Mouse (Mus musculus) bone marrow, adult 2 months (tissue): Measurements from ENCODE around the gene Ncapd2.

ENCODE experiments used
- CTCF ChIP-seq: fragments of 200-500 bp; IDR thresholded peaks from 2 replicates; pipeline ENCODE4 v1.5.1; 2011; ENCODE audit warnings: low read length, control low read depth; ENCODE audit not compliant: control insufficient read depth, insufficient read depth
- POLR2A ChIP-seq: fragments of 200-500 bp; IDR thresholded peaks from 2 replicates; pipeline ENCODE4 v1.6.1; 2011; ENCODE audit warnings: low read depth, mild to moderate bottlenecking, control low read depth, low read length, borderline replicate concordance; ENCODE audit not compliant: control insufficient read depth

GRCm38 (mm10) chr6:125156903-125157614 is 34.4 kb downstream of the Ncapd2 start:
- no peak for TF ChIP-seq CTCF
- TF ChIP-seq POLR2A = no peak
